Mouse (Mus musculus) left cerebral cortex, adult 18-20 months (tissue): ENCODE data around the gene Il17ra. TPM values are rescaled to one million over a fixed set of nuclear protein-coding genes. Genes with fewer than 3 reads are reported as not detected.

Experiments used
- DNase-seq, 2 experiments: peaks; one replicate each; pipeline ENCODE4 v3.0.0; 2021 to 2022; ENCODE audit warnings: low spot score in 2 of 2, mixed read lengths in 1 of 2
- long read RNA-seq, 2 experiments: library from polyadenylated mRNA; stranded (forward); transcript quantifications; one replicate each; pipeline ENCODE4 v2.0.0; 2021
- total RNA-seq, 2 experiments: library from RNA; stranded (reverse); gene quantifications; 2 replicates each; pipeline ENCODE4 v1.2.3; 2021

Il17ra gene
- 10 to 100 TPM; 18.2 to 19.6 TPM for total RNA-seq
- long read RNA-seq, experiment 1, partial matches to known transcripts = 1 of 7 reads
- long read RNA-seq, experiment 1, other reads (novel, unspliced or antisense) = 6 of 7 reads
- long read RNA-seq, experiment 2, partial matches to known transcripts = 12 of 12 reads
- long read RNA-seq, experiment 2, other reads (novel, unspliced or antisense) = 0 of 12 reads

- peak; percentile 57 to 64 for DNase-seq
Measured at GRCm38 (mm10) chr6:120463086-120463871, at the start of gene Il17ra. Gene Il17ra (plus strand): TSS chr6:120463247.

GRCm38 (mm10) chr6:120438161-120438560 is 24.9 kb upstream of the Il17ra start:
- DNase-seq = no peak

- no peak for DNase-seq
Measured at GRCm38 (mm10) chr6:120442171-120442749, 20.8 kb upstream of the Il17ra start.

GRCm38 (mm10) chr6:120443363-120444355 is 19.4 kb upstream of the Il17ra start:
- no peak for DNase-seq

- DNase-seq = no peak
Measured at GRCm38 (mm10) chr6:120450208-120450607, 12.8 kb upstream of the Il17ra start.

GRCm38 (mm10) chr6:120452384-120453102 is 10.5 kb upstream of the Il17ra start:
- DNase-seq = no peak

- DNase-seq = no peak
Measured at GRCm38 (mm10) chr6:120453103-120453445, 10.0 kb upstream of the Il17ra start.

GRCm38 (mm10) chr6:120453556-120453955 is 9.5 kb upstream of the Il17ra start:
- no peak for DNase-seq

- DNase-seq = no peak
Measured at GRCm38 (mm10) chr6:120454627-120455077, 8.4 kb upstream of the Il17ra start.

GRCm38 (mm10) chr6:120457074-120457473 is 6.0 kb upstream of the Il17ra start:
- DNase-seq = no peak

- DNase-seq = no peak
Measured at GRCm38 (mm10) chr6:120457751-120458150, 5.3 kb upstream of the Il17ra start.

- DNase-seq = no peak
Measured at GRCm38 (mm10) chr6:120461217-120461616, 1.8 kb upstream of the Il17ra start.

- DNase-seq = no peak
Measured at GRCm38 (mm10) chr6:120462251-120462650, 796 bp upstream of the Il17ra start.

- DNase-seq = no peak
Measured at GRCm38 (mm10) chr6:120463884-120464283, 837 bp downstream of the Il17ra start.

GRCm38 (mm10) chr6:120464406-120464939 is 1.4 kb downstream of the Il17ra start:
- DNase-seq = no peak

GRCm38 (mm10) chr6:120465393-120465792 is 2.3 kb downstream of the Il17ra start:
- no peak for DNase-seq

- no peak for DNase-seq
Measured at GRCm38 (mm10) chr6:120466609-120467329, 3.7 kb downstream of the Il17ra start.

GRCm38 (mm10) chr6:120468259-120468658 is 5.2 kb downstream of the Il17ra start:
- DNase-seq = no peak

GRCm38 (mm10) chr6:120469268-120469667 is 6.2 kb downstream of the Il17ra start:
- no peak for DNase-seq

- DNase-seq = no peak
Measured at GRCm38 (mm10) chr6:120469770-120470169, 6.7 kb downstream of the Il17ra start.
